Mouse (Mus musculus): ENCODE measurements around the gene Lhfpl2.

DNA sequence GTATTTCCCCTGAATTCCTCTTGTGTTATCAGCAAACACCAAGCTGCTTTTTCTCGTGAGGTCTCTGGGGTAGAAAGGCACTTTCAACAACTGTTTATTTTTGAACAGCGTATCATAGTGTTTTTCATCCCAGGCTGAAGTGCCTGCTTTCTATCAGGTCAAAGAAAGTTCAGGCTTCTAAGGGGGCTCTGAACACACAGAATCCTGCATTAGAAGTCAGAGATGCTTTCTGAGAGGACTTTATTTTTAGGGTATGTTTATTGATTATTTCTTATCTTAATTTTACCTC is 19.6 kb upstream of the Lhfpl2 start:
- no peak for TF ChIP-seq CTCF (IDR thresholded peaks at IDR 0.05; ENCODE audit: low read depth)
- TF ChIP-seq EP300 (optimal IDR thresholded peaks at IDR 0.05), result no peak
